Mouse (Mus musculus): ENCODE results near the gene Impdh2. TPM values are rescaled to one million over a fixed set of nuclear protein-coding genes. Genes with fewer than 3 reads are reported as not detected.
A peak's percentile ranks its signal among the peaks of the same experiment; 100 is the strongest.

Impdh2 gene
- 4.0 and 4.4 TPM in 2 replicates for polyA plus RNA-seq (2012)

GRCm38 (mm10) chr9:108560227-108560841 lies at the start of gene Impdh2:
Gene Impdh2 (plus strand): TSS chr9:108560286.
- H3K27me3 ChIP-seq (ENCODE audit: control insufficient read depth) = no peaks in the 10 kb centered on the region
- H3K9me3 ChIP-seq (ENCODE audit: control insufficient read depth, low read length) = no peaks in the 10 kb centered on the region
- TF ChIP-seq TAL1 (IDR thresholded peaks at IDR 0.05; ENCODE audit: low read length) (no peak), GATA1 (IDR thresholded peaks at IDR 0.05; ENCODE audit: low read length) (no peak)
- peaks cover 91% of the 10 kb centered on the region for H3K36me3 ChIP-seq (ENCODE audit: control insufficient read depth)
- peak within 1 kb of the TSS; percentile 82 for H3K4me3 ChIP-seq (replicated peaks)
- peaks cover 48% of the 10 kb centered on the region for H3K4me1 ChIP-seq (ENCODE audit: control insufficient read depth)

GRCm38 (mm10) chr9:108516380-108517251 lies 43.5 kb upstream of the Impdh2 start, which contains the start of gene Qrich1:
Gene Qrich1 (plus strand): TSS chr9:108516806.
- peaks cover 55% of the 10 kb centered on the region for H3K4me1 ChIP-seq (ENCODE audit: control insufficient read depth)
- H3K4me3 ChIP-seq (replicated peaks) = peak within 1 kb of the TSS; percentile 99
- H3K27me3 ChIP-seq (ENCODE audit: control insufficient read depth) = no peaks in the 10 kb centered on the region
- H3K9me3 ChIP-seq (ENCODE audit: control insufficient read depth, low read length) = no peaks in the 10 kb centered on the region
- TF ChIP-seq GATA1 (IDR thresholded peaks at IDR 0.05; ENCODE audit: low read length) (no peak), TAL1 (IDR thresholded peaks at IDR 0.05; ENCODE audit: low read length) (no peak)
- H3K36me3 ChIP-seq (ENCODE audit: control insufficient read depth) = peaks cover 71% of the 10 kb centered on the region

GRCm38 (mm10) chr9:108517253-108517930 lies 42.7 kb upstream of the Impdh2 start:
- Histone ChIP-seq H3K9me3 (ENCODE audit: control insufficient read depth, low read length) (no peaks in the 10 kb centered on the region), H3K36me3 (ENCODE audit: control insufficient read depth) (peaks cover 70% of the 10 kb centered on the region)
- no peak for TF ChIP-seq TAL1 (IDR thresholded peaks at IDR 0.05; ENCODE audit: low read length)
- TF ChIP-seq GATA1 (IDR thresholded peaks at IDR 0.05; ENCODE audit: low read length) = no peak

GRCm38 (mm10) chr9:108517931-108518332 lies 42.2 kb upstream of the Impdh2 start:
- no peak for TF ChIP-seq GATA1 (IDR thresholded peaks at IDR 0.05; ENCODE audit: low read length)
- no peak for TF ChIP-seq TAL1 (IDR thresholded peaks at IDR 0.05; ENCODE audit: low read length)
- peaks cover 57% of the 10 kb centered on the region for H3K4me1 ChIP-seq (ENCODE audit: control insufficient read depth)
- no peaks in the 10 kb centered on the region for H3K27me3 ChIP-seq (ENCODE audit: control insufficient read depth)
- no peaks in the 10 kb centered on the region for H3K9me3 ChIP-seq (ENCODE audit: control insufficient read depth, low read length)
- peaks cover 68% of the 10 kb centered on the region for H3K36me3 ChIP-seq (ENCODE audit: control insufficient read depth)
- H3K4me3 ChIP-seq (replicated peaks) = peak overlapping the region; percentile 99

More at GRCm38 (mm10) chr9:108517253-108517930, 42.7 kb upstream of the Impdh2 start:
- no peaks in the 10 kb centered on the region for H3K27me3 ChIP-seq (ENCODE audit: control insufficient read depth)
- H3K4me3 ChIP-seq (replicated peaks) = peak overlapping the region; percentile 99
- peaks cover 60% of the 10 kb centered on the region for H3K4me1 ChIP-seq (ENCODE audit: control insufficient read depth)

- Histone ChIP-seq H3K9me3 (ENCODE audit: control insufficient read depth, low read length) (no peaks in the 10 kb centered on the region), H3K27me3 (ENCODE audit: control insufficient read depth) (no peaks in the 10 kb centered on the region), H3K4me1 (ENCODE audit: control insufficient read depth) (peaks cover 37% of the 10 kb centered on the region), H3K36me3 (ENCODE audit: control insufficient read depth) (peaks cover 67% of the 10 kb centered on the region), H3K4me3 (replicated peaks) (no peak overlapping the region)
- TF ChIP-seq GATA1 (IDR thresholded peaks at IDR 0.05; ENCODE audit: low read length) = no peak
- no peak for TF ChIP-seq TAL1 (IDR thresholded peaks at IDR 0.05; ENCODE audit: low read length)
Measured at GRCm38 (mm10) chr9:108521604-108522003, 38.5 kb upstream of the Impdh2 start.

- Histone ChIP-seq H3K4me1 (ENCODE audit: control insufficient read depth) (peaks cover 32% of the 10 kb centered on the region), H3K27me3 (ENCODE audit: control insufficient read depth) (no peaks in the 10 kb centered on the region), H3K9me3 (ENCODE audit: control insufficient read depth, low read length) (no peaks in the 10 kb centered on the region), H3K4me3 (replicated peaks) (no peak overlapping the region), H3K36me3 (ENCODE audit: control insufficient read depth) (peaks cover 83% of the 10 kb centered on the region)
- TF ChIP-seq TAL1 (IDR thresholded peaks at IDR 0.05; ENCODE audit: low read length) = no peak
- no peak for TF ChIP-seq GATA1 (IDR thresholded peaks at IDR 0.05; ENCODE audit: low read length)
Measured at GRCm38 (mm10) chr9:108523341-108523740, 36.7 kb upstream of the Impdh2 start.

- no peak overlapping the region for H3K4me3 ChIP-seq (replicated peaks)
- no peaks in the 10 kb centered on the region for H3K27me3 ChIP-seq (ENCODE audit: control insufficient read depth)
- TF ChIP-seq GATA1 (IDR thresholded peaks at IDR 0.05; ENCODE audit: low read length) (no peak), TAL1 (IDR thresholded peaks at IDR 0.05; ENCODE audit: low read length) (no peak)
- peaks cover 85% of the 10 kb centered on the region for H3K36me3 ChIP-seq (ENCODE audit: control insufficient read depth)
- no peaks in the 10 kb centered on the region for H3K9me3 ChIP-seq (ENCODE audit: control insufficient read depth, low read length)
- H3K4me1 ChIP-seq (ENCODE audit: control insufficient read depth) = peaks cover 12% of the 10 kb centered on the region
Measured at GRCm38 (mm10) chr9:108525400-108525799, 34.7 kb upstream of the Impdh2 start.

GRCm38 (mm10) chr9:108530954-108531353 lies 29.1 kb upstream of the Impdh2 start:
- Histone ChIP-seq H3K4me1 (ENCODE audit: control insufficient read depth) (no peaks in the 10 kb centered on the region), H3K9me3 (ENCODE audit: control insufficient read depth, low read length) (no peaks in the 10 kb centered on the region), H3K27me3 (ENCODE audit: control insufficient read depth) (no peaks in the 10 kb centered on the region), H3K36me3 (ENCODE audit: control insufficient read depth) (peaks cover 97% of the 10 kb centered on the region), H3K4me3 (replicated peaks) (no peak overlapping the region)
- TF ChIP-seq TAL1 (IDR thresholded peaks at IDR 0.05; ENCODE audit: low read length) (no peak), GATA1 (IDR thresholded peaks at IDR 0.05; ENCODE audit: low read length) (no peak)

- no peak for TF ChIP-seq TAL1 (IDR thresholded peaks at IDR 0.05; ENCODE audit: low read length)
- TF ChIP-seq GATA1 (IDR thresholded peaks at IDR 0.05; ENCODE audit: low read length) = no peak
- no peaks in the 10 kb centered on the region for H3K9me3 ChIP-seq (ENCODE audit: control insufficient read depth, low read length)
- no peaks in the 10 kb centered on the region for H3K4me1 ChIP-seq (ENCODE audit: control insufficient read depth)
- H3K27me3 ChIP-seq (ENCODE audit: control insufficient read depth) = no peaks in the 10 kb centered on the region
- H3K4me3 ChIP-seq (replicated peaks) = no peak overlapping the region
- peaks cover 98% of the 10 kb centered on the region for H3K36me3 ChIP-seq (ENCODE audit: control insufficient read depth)
Measured at GRCm38 (mm10) chr9:108531496-108531895, 28.6 kb upstream of the Impdh2 start.

Measured in erythroblast, embryonic 14.5 days (primary cell).